Mouse (Mus musculus): ENCODE data around the gene Mettl7a3.

DNA sequence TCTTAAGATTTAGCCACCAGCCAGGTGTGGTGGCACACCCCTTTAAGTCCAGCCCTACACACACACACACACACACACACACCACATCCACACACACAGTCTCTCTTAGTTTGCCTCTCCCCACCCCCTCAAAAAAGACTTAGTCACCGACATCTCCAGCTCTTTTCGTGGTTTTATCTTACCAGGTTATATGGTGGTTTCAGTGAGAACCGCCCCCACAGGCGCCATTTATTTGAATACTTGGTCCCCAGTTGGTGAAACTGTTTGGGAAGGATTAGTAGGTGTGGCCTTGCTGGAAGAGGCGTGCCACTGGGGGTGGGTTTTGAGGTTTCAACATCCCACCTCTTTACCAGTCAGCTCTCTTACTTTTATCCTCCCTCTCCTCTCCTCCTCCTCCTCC lies 36.9 kb upstream of the Mettl7a3 start:
- TF ChIP-seq EP300 (IDR thresholded peaks at IDR 0.05; ENCODE audit: low read length) (no peak), TCF12 (IDR thresholded peaks at IDR 0.05; ENCODE audit: low read depth, low read length) (no peak), POLR2A (IDR thresholded peaks at IDR 0.05; ENCODE audit: low read depth, low read length) (no peak), MYC (IDR thresholded peaks at IDR 0.05; ENCODE audit: low read depth, low read length) (no peak)

Data from CH12.LX (cell line).